Mouse (Mus musculus) midbrain, postnatal 0 days (tissue): ENCODE measurements around the gene Pknox1. TPM values are rescaled to one million over a fixed set of nuclear protein-coding genes. Genes with fewer than 3 reads are reported as not detected.
"Not testable (repeated sequence)": the region's sequence is repeated elsewhere in the genome, so short reads cannot be mapped to it uniquely, and the experiment has no call there.

Experiments used
- ATAC-seq: fragments of 200-750 bp; cut with Nextera tagmentation; 2 replicates; pipeline ENCODE4 v1.8.0; 2017; ENCODE audit warnings: moderate number of reproducible peaks, mild to moderate bottlenecking, moderate TSS enrichment, moderate library complexity; ENCODE audit not compliant: low FRiP score
- DNase-seq: peaks from one replicate; pipeline ENCODE4 v3.0.0-alpha.2; 2015; ENCODE audit warnings: low spot score
- H3K27ac ChIP-seq: fragments of 300-500 bp; sonication (generic); 2 replicates; pipeline ENCODE4 v1.5.1; 2014; ENCODE audit warnings: low read depth, mild to moderate bottlenecking, low read length, mixed read lengths
- H3K27me3 ChIP-seq: fragments of 300-500 bp; sonication (generic); 2 replicates; pipeline ENCODE4 v1.6.1; 2014; ENCODE audit warnings: low read length, control low read depth, mixed read lengths; ENCODE audit not compliant: insufficient read depth
- H3K36me3 ChIP-seq: fragments of 300-500 bp; sonication (generic); 2 replicates; pipeline ENCODE4 v1.6.1; 2014; ENCODE audit warnings: low read length, control low read depth, mixed read lengths; ENCODE audit not compliant: insufficient read depth
- H3K4me1 ChIP-seq: fragments of 300-500 bp; sonication (generic); 2 replicates; pipeline ENCODE4 v1.6.1; 2014; ENCODE audit warnings: mild to moderate bottlenecking, control low read depth, antibody characterized with exemption, low read length, mixed read lengths; ENCODE audit not compliant: insufficient read depth
- H3K4me2 ChIP-seq: fragments of 300-500 bp; sonication (generic); 2 replicates; pipeline ENCODE4 v1.6.1; 2014; ENCODE audit warnings: low read depth, mild to moderate bottlenecking, low read length, mixed read lengths; ENCODE audit not compliant: poor library complexity, severe bottlenecking
- H3K4me3 ChIP-seq: fragments of 300-500 bp; sonication (generic); 2 replicates; pipeline ENCODE4 v1.5.1; 2014; ENCODE audit warnings: low read depth, mild to moderate bottlenecking, low read length, moderate library complexity
- H3K9ac ChIP-seq: fragments of 300-500 bp; sonication (generic); replicated peaks from 2 replicates; pipeline ENCODE4 v1.6.1; 2014; ENCODE audit warnings: mild to moderate bottlenecking, low read length, moderate library complexity, mixed read lengths; ENCODE audit not compliant: poor library complexity, severe bottlenecking
- H3K9me3 ChIP-seq: fragments of 300-500 bp; sonication (generic); 2 replicates; pipeline ENCODE4 v1.6.1; 2016; ENCODE audit warnings: low read length, control low read depth
- CTCF ChIP-seq: IDR thresholded peaks from 2 replicates; pipeline ENCODE4 v1.5.1; 2016; ENCODE audit warnings: antibody characterized with exemption, mild to moderate bottlenecking
- WGBS: fragments of 180-500 bp; shearing (Covaris S2); extraction: QIAGEN DNeasy Blood & Tissue Kit; methylation state at CpG from one replicate; pipeline ENCODE4 v1.1.7; 2014; 5-methylcytosine and 5-hydroxymethylcytosine counted together
- polyA plus RNA-seq: library from polyadenylated mRNA; unstranded; fragments of >200 nt; fragmentation: Nextera tagmentation; extraction: Ambion mirVana; gene quantifications from 2 replicates; pipeline ENCODE4 v1.2.1, GENCODE M21; 2015
- total RNA-seq: library from RNA; depleted of rRNA; stranded (reverse); fragments of >200 nt; gene quantifications from 2 replicates; pipeline ENCODE4 v1.2.3, GENCODE M21; 2014

Gene Pknox1
- total and polyA plus RNA-seq, 2 experiments from 2014 or later = 14.3 to 18.3 TPM

DNA sequence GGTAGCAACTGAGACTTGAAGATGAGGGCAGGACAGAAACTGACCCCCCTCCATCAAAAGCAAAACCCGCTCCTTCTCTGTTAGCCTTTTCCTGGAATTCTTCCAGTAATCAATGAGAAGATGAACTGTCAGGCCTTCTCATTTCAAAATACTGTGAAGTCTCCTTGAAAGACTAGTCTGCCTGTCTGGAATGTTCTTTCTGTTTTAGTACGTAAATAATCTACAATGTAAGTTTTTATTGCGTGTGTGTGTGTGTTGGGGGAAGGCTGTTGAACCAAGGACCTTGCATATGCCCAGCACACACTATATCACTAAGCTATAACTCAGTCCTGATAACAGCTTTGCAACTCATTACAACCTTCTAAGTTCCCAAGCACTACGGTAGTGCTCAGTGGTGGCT is 39.4 kb upstream of the Pknox1 start:
- WGBS = 97% methylated on average over 4 of the region's 4 CpGs
- no peak overlapping the region for H3K27ac ChIP-seq
- DNase-seq (no peak), ATAC-seq (no peak)
- no peak for TF ChIP-seq CTCF
- H3K4me1 ChIP-seq = no peaks in the 10 kb centered on the region
- H3K27me3 ChIP-seq = no peaks in the 10 kb centered on the region
- no peak overlapping the region for H3K4me2 ChIP-seq
- H3K4me3 ChIP-seq = no peak overlapping the region
- no peak overlapping the region for H3K9ac ChIP-seq
- H3K9me3 ChIP-seq = no peaks in the 10 kb centered on the region
- H3K36me3 ChIP-seq = peaks cover 18% of the 10 kb centered on the region

DNA sequence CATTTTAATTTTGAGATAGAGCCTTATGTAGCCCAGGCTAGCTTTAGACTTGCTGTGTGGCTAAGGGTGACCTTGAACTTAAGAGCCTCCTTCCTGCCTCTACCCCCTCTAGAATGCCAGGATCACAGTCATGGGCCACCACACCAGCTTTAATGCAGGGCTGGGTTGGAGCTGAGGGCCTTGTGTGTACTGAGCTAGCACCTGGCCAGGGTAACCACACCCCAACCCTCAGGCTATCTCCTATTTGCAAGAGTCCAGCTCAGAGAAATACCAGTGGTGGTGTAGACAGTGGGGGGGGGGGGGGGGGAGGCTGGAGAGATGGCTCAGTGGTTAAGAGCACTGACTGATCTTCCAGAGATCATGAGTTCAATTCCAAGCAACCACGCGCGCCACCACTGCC is 38.7 kb upstream of the Pknox1 start:
- 100% methylated on average over 3 of the region's 3 CpGs for WGBS
- TF ChIP-seq CTCF = no peak
- no peak for ATAC-seq

DNA sequence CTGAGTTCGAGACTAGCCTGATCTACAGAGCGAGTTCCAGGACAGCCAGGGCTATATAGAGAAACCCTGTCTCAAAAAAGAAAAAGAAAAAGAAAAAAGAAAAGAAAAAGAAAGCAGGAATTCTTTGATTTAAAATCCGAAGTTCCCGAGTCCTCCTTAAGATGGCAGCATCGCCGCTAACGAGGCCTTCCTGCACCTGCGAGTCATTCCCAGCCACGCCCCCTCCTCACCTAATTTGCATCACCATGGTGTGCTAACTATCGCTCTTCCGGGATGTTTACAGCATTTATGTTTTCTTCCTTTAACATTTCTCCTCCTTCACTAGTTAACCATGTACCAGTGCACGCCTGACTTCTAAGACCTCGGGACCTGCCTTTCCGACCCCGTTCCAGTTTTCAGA is 35.2 kb upstream of the Pknox1 start:
- peaks cover 26% of the 10 kb centered on the region for H3K36me3 ChIP-seq

More for the DNA sequence above, 38.7 kb upstream of the Pknox1 start:
- H3K27me3 ChIP-seq = no peaks in the 10 kb centered on the region
- no peaks in the 10 kb centered on the region for H3K9me3 ChIP-seq
- H3K4me3 ChIP-seq = no peak overlapping the region
- no peak overlapping the region for H3K27ac ChIP-seq
- H3K4me1 ChIP-seq = no peaks in the 10 kb centered on the region
- no peak for DNase-seq
- H3K36me3 ChIP-seq = peaks cover 20% of the 10 kb centered on the region
- no peak overlapping the region for H3K4me2 ChIP-seq
- H3K9ac ChIP-seq = no peak overlapping the region

DNA sequence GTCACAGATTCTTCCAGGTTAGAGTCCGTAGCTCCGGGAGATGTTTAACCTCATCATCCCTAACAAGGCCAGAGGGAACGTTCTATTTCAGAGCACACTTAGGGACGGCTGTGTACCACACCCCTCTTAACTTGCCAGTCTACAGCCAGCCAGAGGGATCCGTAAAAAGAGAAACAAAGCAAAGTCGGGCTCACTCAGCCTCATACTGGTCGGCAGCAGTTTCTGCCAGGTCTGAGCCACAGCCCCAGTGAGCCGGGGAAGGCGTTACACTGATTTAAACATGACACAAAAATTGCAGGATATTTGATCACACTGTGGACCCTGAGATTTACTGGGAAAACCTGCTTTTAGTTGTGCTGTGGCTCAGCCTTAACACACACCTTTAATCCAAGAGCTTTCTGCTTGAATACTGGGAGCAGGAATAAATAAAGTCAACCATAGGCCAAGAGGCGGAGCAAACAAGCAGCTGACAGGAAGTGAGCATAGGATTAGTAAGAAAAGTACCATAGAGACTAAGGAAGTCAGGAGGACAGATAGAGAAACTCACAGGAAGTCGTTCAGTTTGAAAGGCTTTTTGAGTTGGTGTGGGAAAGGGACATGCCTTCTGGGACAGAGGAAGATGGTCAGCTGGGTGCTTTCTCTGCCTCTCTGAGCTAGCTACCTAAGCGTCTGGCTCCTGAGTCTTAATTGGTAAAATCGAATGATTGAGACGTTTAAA is 32.9 kb upstream of the Pknox1 start:
- no peak overlapping the region for H3K27ac ChIP-seq
- no peak overlapping the region for H3K9ac ChIP-seq
- H3K4me3 ChIP-seq = no peak overlapping the region
- no peak; the same call in 1 of the 2 replicates for TF ChIP-seq CTCF
- peaks cover 26% of the 10 kb centered on the region for H3K36me3 ChIP-seq
- H3K4me1 ChIP-seq = peaks cover 9% of the 10 kb centered on the region
- no peak overlapping the region for H3K4me2 ChIP-seq
- 89% methylated on average over 14 of the region's 14 CpGs for WGBS
- H3K9me3 ChIP-seq = no peaks in the 10 kb centered on the region
- ATAC-seq (no peak), DNase-seq (no peak)
- H3K27me3 ChIP-seq = no peaks in the 10 kb centered on the region

More for the DNA sequence above, 35.2 kb upstream of the Pknox1 start:
- 27% methylated on average over 15 of the region's 15 CpGs for WGBS
- DNase-seq (peak; percentile 74), ATAC-seq (no peak)
- Histone ChIP-seq H3K27ac (no peak overlapping the region), H3K4me2 (no peak overlapping the region), H3K4me1 (no peaks in the 10 kb centered on the region), H3K9me3 (no peaks in the 10 kb centered on the region), H3K4me3 (no peak overlapping the region), H3K9ac (no peak overlapping the region), H3K27me3 (no peaks in the 10 kb centered on the region)
- peak; percentile 74 for TF ChIP-seq CTCF

DNA sequence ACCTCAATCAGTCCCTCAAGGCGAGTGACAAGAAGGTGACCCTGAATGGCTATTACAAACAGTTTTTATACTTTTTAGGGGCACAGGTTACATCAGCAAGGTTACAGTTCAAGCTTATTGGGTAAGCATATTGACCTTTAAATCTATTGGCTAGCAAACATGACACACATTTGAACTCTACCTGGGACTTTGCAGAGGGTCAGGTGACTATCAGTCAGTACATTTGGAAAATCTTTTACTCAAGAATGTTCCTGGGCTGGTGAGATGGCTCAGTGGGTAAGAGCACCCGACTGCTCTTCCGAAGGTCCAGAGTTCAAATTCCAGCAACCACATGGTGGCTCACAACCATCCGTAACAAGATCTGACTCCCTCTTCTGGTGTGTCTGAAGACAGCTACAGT is 32.2 kb upstream of the Pknox1 start:
- not testable (repeated sequence) for H3K27ac ChIP-seq, H3K9me3 ChIP-seq, DNase-seq, H3K4me1 ChIP-seq, H3K4me2 ChIP-seq, ATAC-seq, H3K4me3 ChIP-seq, H3K9ac ChIP-seq, H3K27me3 ChIP-seq
- WGBS = 95% methylated on average over 3 of the region's 4 CpGs
- H3K36me3 ChIP-seq = peaks cover 23% of the 10 kb centered on the region

DNA sequence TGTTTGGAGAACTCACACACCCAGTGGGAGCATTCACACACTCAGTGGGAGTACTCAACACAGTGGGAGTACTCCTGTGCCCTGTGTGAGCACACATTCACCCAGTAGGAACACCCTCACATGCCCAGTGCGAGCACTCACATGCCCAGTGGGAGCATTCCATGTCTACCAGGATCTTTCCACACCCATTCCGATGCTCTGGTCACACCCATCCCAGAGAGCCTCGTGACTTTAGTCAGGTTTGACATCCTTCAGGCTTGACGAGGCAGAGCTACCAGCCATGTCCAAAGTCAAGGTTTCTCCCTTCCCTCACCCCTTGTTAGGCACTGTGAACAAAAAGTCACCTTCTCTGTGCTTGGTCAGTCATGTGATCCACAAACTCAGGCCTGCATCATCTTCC is 29.2 kb upstream of the Pknox1 start:
- WGBS = 72% methylated on average over 4 of the region's 4 CpGs

More for the DNA sequence above, 29.2 kb upstream of the Pknox1 start:
- no peak overlapping the region for H3K4me3 ChIP-seq
- no peaks in the 10 kb centered on the region for H3K9me3 ChIP-seq
- H3K9ac ChIP-seq = no peak overlapping the region
- DNase-seq (no peak), ATAC-seq (no peak)
- no peak overlapping the region for H3K4me2 ChIP-seq
- no peaks in the 10 kb centered on the region for H3K27me3 ChIP-seq
- peak overlapping the region; percentile 58 for H3K27ac ChIP-seq
- TF ChIP-seq CTCF = no peak
- peaks cover 10% of the 10 kb centered on the region for H3K36me3 ChIP-seq
- H3K4me1 ChIP-seq = peaks cover 9% of the 10 kb centered on the region
